Mouse (Mus musculus): ENCODE data around the gene Cyp2u1. TPM values are rescaled to one million over a fixed set of nuclear protein-coding genes. Genes with fewer than 3 reads are reported as not detected.

Cyp2u1 gene
- polyA plus RNA-seq, 1 experiment from 2014 or later = 0.23 TPM

DNA sequence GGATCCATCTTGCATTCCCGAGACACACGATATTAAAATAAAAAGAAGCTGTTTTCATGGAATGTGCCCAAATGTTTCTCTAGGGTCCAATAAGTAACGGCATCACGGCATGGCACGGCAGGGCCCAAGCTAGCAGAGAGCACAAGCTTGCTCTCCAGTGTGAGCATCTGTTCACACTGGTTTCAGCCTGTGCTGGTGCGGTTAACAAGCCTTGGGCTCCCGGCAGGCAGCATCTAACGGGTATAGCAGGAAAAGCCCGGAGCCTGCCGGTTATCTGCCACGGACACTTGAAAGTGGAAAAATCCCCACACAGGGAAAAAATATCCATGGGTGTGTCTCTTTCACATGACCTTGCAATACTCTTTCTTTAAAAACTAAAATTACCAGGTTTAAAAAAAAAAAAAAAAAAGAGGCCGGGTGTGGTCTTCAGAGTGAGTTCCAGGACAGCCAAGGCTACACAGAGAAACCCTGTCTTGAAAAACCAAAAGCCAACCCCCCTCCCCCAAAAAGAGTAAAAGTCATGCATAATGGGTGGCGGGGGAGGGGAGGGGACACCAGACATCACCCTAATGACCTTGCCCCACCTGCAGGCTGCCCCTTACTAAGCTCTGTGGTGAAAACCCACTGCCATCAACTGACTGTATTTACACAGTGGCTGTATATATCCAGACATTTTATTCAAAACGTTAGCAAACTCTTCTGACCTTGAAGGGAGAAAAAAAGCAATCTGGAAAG, 19.2 kb upstream of the Cyp2u1 start:
- Histone ChIP-seq H3K36me3 (ENCODE audit: inconsistent target) (no peaks in the 10 kb centered on the region), H3K4me3 (ENCODE audit: inconsistent target) (no peak overlapping the region), H3K27ac (no peak overlapping the region), H3K79me2 (ENCODE audit: inconsistent target) (no peaks in the 10 kb centered on the region)
- WGBS (ENCODE audit: missing documents) = 94% methylated on average over 14 of the region's 14 CpGs

DNA sequence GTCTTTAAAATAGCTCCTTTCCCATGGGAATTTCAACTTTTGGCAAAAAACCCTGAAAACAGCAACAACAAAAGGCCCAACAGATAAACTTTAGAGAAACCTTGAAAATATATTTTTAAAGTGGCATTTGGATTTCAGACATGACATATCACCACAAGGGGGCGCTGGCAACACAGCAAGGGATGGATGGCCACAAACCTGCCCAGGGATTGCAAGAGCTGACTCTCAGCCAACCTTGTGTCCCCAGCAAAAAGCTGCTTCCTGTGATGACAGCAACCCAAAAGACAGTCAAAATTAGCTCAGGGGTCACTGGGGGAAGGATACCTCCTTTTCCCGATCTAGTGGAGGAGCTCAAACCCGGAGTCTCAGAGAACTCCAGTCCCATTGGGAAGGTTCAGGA, 17.2 kb upstream of the Cyp2u1 start:
- 12% methylated on average over 3 of the region's 3 CpGs for WGBS (ENCODE audit: missing documents)
- Histone ChIP-seq H3K4me3 (ENCODE audit: inconsistent target) (no peak overlapping the region), H3K36me3 (ENCODE audit: inconsistent target) (no peaks in the 10 kb centered on the region), H3K27ac (no peak overlapping the region), H3K79me2 (ENCODE audit: inconsistent target) (no peaks in the 10 kb centered on the region)

DNA sequence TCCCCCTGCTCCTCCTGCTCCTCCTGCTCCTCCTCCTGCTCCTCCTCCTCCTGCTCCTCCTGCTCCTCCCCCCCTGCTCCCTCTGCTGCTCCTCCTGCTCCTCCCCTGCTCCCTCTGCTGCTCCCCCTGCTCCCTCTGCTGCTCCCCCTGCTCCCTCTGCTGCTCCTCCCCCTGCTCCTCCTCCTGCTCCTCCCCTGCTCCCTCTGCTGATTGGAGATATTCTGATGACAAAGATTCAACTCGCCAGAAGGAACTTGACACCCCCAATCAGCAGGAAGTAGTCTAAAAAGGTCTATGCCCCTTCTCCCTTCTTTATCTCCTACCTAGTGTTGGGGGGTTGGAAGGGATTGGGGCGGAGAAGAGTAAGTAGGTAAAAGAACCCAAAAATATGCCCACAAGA, 15.2 kb upstream of the Cyp2u1 start:
- no peak overlapping the region for H3K27ac ChIP-seq
- no peaks in the 10 kb centered on the region for H3K79me2 ChIP-seq (ENCODE audit: inconsistent target)
- WGBS (ENCODE audit: missing documents) = 68% methylated on average over 2 of the region's 2 CpGs
- H3K36me3 ChIP-seq (ENCODE audit: inconsistent target) = no peaks in the 10 kb centered on the region
- no peak overlapping the region for H3K4me3 ChIP-seq (ENCODE audit: inconsistent target)

DNA sequence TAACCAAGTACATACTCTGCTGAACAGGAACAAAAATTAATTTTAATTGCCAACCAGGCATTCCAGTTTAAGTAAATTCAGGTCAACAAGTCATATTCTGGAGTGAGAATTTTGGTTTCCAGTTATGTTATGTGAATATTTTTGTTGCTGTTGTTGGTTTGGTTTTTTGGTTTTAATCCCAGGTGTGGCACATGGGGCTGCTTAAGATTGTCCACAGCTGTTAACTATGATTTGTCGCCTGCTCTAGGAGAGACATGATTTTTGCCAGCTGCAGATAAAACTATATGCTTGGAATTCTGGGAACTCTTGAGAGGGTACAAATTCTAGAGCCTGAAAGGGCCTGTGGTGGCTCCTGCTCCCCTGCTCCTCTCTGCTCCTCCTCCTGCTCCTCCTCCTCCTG, 14.1 kb upstream of the Cyp2u1 start:
- H3K4me3 ChIP-seq (ENCODE audit: inconsistent target) = no peak overlapping the region

DNA sequence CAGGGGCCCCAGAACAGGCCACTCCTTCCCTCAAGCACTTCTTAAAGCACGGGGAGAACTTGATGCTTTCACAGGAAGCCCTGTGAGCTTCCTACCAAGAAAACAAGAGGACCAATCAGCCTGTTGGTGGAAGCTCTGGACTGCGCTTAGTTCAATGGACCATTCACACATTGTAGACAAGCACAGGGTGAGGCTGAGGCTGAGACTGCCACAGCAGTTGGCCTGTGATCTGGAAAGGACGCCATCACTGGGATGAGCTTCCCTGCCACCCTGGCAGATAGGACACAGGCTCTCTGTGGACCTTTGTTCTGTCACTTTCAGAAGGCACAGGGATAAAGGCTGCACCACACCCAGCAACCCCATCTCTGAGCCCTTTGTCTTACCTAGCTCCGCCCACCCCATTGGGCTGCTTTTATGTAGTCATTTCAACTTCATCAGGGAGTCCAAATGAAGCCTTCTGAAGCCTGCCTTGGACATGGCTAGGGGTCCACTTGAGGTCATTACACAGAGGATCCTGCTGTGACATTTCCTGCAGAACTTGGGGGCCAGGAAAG, 13.0 kb upstream of the Cyp2u1 start:
- no peak overlapping the region for H3K4me3 ChIP-seq (ENCODE audit: inconsistent target)
- no peaks in the 10 kb centered on the region for H3K79me2 ChIP-seq (ENCODE audit: inconsistent target)
- H3K27ac ChIP-seq = no peak overlapping the region
- no peaks in the 10 kb centered on the region for H3K36me3 ChIP-seq (ENCODE audit: inconsistent target)
- whole genome bisulfite sequencing (ENCODE audit: missing documents) = 69% methylated on average over 4 of the region's 4 CpGs

More for the DNA sequence above, 14.1 kb upstream of the Cyp2u1 start:
- Histone ChIP-seq H3K79me2 (ENCODE audit: inconsistent target) (no peaks in the 10 kb centered on the region), H3K27ac (no peak overlapping the region), H3K36me3 (ENCODE audit: inconsistent target) (no peaks in the 10 kb centered on the region)
- 92% methylated on average over 1 of the region's 1 CpGs for WGBS (ENCODE audit: missing documents)

DNA sequence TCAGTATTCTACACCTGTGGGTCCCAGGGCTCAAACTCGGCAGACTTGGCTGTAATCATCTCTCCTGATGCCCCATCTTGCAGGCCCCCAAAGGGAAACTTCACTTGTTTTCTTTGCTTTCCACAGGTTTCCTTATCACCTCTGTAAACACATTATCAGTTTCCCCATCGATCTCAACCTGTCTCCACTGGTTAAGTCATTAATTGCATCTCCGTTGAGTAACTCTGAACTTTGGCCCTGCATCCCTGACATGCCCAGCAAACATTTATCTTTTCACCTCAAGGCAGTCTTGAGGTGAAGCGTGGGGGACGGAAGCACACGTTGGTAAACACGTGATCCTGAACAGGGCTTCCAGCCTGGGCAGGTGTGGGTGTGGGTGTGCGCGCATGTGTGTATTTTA, 9.3 kb upstream of the Cyp2u1 start:
- H3K36me3 ChIP-seq (ENCODE audit: inconsistent target) = no peaks in the 10 kb centered on the region
- no peak overlapping the region for H3K27ac ChIP-seq
- 93% methylated on average over 9 of the region's 9 CpGs for WGBS (ENCODE audit: missing documents)
- H3K4me3 ChIP-seq (ENCODE audit: inconsistent target) = no peak overlapping the region
- no peaks in the 10 kb centered on the region for H3K79me2 ChIP-seq (ENCODE audit: inconsistent target)

DNA sequence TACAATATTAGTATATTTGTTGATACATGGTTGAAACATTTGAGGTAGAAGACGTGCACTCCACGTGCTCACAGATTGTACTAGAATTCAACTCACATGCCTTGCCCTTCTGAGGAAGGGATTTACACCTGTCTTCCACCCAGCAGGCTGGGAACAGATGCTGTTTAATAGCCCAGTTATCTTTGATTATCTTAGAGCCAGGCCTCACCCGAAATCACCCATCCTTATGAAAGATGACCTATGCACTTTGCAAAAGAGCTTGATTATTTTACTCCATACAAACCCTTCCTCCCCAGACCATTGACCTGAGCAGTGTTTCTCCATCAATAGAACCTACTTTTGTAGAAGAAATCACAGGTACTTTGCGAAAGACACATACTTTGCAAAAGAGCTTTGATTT, 7.5 kb upstream of the Cyp2u1 start:
- WGBS (ENCODE audit: missing documents) = 94% methylated on average over 4 of the region's 4 CpGs
- Histone ChIP-seq H3K36me3 (ENCODE audit: inconsistent target) (no peaks in the 10 kb centered on the region), H3K79me2 (ENCODE audit: inconsistent target) (no peaks in the 10 kb centered on the region), H3K4me3 (ENCODE audit: inconsistent target) (no peak overlapping the region), H3K27ac (no peak overlapping the region)

DNA sequence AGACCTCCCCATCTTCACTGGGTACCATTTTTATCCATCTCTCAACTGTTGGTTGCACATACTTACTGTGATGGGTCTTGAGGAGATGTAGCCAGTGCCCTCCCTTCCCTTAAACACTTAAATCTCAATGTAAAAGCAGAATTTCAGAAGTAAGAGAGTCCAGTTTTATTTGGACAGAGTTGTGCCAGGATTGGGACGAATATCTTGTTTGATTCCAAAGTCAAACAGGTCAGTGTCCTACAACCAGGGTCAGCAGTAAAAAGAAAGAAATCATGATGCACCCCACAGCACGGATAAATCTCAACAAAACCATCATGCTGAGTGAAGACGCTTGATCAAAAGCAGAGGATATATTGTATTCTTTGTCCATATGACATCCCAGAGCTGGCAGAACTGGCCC, 4.8 kb upstream of the Cyp2u1 start:
- WGBS (ENCODE audit: missing documents) = 88% methylated on average over 3 of the region's 3 CpGs

DNA sequence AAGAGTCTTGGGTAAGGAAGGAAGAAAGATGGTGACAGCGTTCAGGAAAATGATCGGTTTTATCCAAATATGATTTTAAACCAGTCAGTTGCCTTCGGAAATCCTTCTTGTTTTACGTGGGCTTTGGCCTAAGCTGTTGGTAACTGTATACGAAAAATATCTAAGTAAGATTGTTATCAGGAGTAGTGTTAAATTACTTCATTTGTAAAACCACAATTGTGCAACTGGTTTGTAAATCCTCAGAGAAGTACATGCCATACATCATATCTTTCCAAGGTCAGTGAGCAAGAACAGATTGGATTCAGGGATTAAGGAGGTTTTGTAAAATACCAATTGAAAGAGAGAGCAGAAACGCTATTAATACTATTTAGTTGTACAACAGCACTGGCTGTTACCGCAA, 3.2 kb upstream of the Cyp2u1 start:
- Histone ChIP-seq H3K27ac (no peak overlapping the region), H3K79me2 (ENCODE audit: inconsistent target) (no peaks in the 10 kb centered on the region), H3K36me3 (ENCODE audit: inconsistent target) (no peaks in the 10 kb centered on the region), H3K4me3 (ENCODE audit: inconsistent target) (no peak overlapping the region)
- WGBS (ENCODE audit: missing documents) = 87% methylated on average over 7 of the region's 7 CpGs

More for the DNA sequence above, 4.8 kb upstream of the Cyp2u1 start:
- Histone ChIP-seq H3K27ac (no peak overlapping the region), H3K79me2 (ENCODE audit: inconsistent target) (no peaks in the 10 kb centered on the region), H3K4me3 (ENCODE audit: inconsistent target) (no peak overlapping the region), H3K36me3 (ENCODE audit: inconsistent target) (no peaks in the 10 kb centered on the region)

DNA sequence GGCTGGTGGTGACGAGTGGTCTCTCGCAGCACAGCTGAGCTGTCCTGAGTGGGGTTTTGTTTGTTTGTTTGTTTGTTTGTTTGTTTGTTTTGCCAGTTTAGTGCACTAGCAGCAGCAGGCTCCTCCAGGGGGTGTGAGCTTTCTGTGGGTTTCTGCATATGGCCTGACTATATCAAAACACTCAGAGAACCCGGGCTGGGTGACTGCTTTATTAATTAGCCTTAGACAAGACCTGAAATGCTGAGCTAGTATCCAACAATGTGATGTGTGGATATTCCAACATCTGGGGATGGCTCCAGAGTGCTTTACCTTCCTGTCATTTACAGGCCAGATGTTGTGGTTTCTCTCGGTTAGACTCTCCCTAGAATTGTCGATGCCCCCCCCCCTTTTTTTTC, 290 bp upstream of the Cyp2u1 start:
- Histone ChIP-seq H3K79me2 (ENCODE audit: inconsistent target) (no peaks in the 10 kb centered on the region), H3K4me3 (ENCODE audit: inconsistent target) (peak overlapping the region; percentile 20; the same call in 1 of the 2 replicates), H3K27ac (no peak overlapping the region), H3K36me3 (ENCODE audit: inconsistent target) (no peaks in the 10 kb centered on the region)
- 7% methylated on average over 5 of the region's 5 CpGs for WGBS (ENCODE audit: missing documents)

DNA sequence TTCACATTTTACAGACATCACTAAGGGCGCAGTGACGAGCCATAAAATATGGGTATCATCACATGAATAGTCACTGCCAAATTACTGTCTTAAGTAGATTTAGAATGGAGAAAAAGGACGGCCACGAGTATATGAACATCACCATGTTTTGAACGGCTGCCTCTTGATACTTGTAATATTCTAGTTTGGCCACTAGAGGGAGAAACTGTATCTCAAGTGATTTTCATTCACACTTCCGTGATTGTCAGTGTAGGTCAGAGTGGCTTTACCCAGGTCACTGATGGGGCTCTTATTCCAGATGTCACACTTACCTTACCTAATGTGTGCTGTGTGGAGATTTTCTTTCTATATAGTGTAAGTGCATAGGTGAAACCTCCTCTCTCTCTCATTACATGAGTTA, 3.1 kb downstream of the Cyp2u1 start:
- no peak overlapping the region for H3K4me3 ChIP-seq (ENCODE audit: inconsistent target)
- 17% methylated on average over 6 of the region's 6 CpGs for WGBS (ENCODE audit: missing documents)
- H3K36me3 ChIP-seq (ENCODE audit: inconsistent target) = no peaks in the 10 kb centered on the region
- H3K79me2 ChIP-seq (ENCODE audit: inconsistent target) = no peaks in the 10 kb centered on the region
- no peak overlapping the region for H3K27ac ChIP-seq

DNA sequence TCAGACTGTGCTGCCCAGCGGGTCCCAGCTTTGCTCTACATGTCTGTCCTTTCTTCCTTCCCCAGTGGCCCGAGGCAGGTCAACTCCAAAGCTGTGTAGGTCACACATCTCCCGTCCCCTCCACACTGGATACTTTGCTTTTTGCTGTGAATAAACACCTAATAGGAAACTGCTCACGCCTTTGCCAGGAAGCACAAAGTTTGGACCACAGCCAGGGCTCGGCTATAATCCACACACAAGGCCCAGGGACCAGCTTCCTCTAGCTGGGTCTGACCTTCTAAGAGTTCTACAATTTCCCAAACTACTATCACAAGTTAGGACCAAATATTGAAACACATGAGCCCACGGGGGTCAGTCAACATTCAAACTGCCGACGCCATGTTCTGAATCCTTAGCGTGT, 3.9 kb downstream of the Cyp2u1 start:
- H3K4me3 ChIP-seq (ENCODE audit: inconsistent target) = no peak overlapping the region
- H3K79me2 ChIP-seq (ENCODE audit: inconsistent target) = no peaks in the 10 kb centered on the region
- WGBS (ENCODE audit: missing documents) = 87% methylated on average over 9 of the region's 9 CpGs
- H3K36me3 ChIP-seq (ENCODE audit: inconsistent target) = no peaks in the 10 kb centered on the region
- no peak overlapping the region for H3K27ac ChIP-seq

DNA sequence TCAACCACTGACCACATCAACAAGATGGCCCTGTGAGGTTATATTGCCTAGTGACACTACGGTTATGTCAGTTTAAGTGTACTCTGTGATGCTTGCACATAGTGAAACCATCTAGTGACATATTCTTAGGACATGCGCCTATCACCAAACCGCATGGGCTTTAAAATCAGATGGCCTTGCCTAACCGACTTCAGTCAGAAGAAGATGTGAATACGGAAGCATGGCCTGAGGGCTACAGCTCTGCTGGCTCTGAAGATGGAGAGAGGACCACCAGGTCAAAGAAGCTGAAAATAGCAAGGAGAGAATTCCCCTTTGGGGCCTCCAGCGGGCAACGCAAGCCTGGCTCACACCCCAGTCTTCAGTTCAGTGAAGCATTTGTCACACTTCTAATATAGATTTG, 6.1 kb downstream of the Cyp2u1 start:
- H3K4me3 ChIP-seq (ENCODE audit: inconsistent target) = no peak overlapping the region
- no peaks in the 10 kb centered on the region for H3K36me3 ChIP-seq (ENCODE audit: inconsistent target)
- H3K27ac ChIP-seq = no peak overlapping the region
- 94% methylated on average over 7 of the region's 7 CpGs for WGBS (ENCODE audit: missing documents)
- no peaks in the 10 kb centered on the region for H3K79me2 ChIP-seq (ENCODE audit: inconsistent target)

DNA sequence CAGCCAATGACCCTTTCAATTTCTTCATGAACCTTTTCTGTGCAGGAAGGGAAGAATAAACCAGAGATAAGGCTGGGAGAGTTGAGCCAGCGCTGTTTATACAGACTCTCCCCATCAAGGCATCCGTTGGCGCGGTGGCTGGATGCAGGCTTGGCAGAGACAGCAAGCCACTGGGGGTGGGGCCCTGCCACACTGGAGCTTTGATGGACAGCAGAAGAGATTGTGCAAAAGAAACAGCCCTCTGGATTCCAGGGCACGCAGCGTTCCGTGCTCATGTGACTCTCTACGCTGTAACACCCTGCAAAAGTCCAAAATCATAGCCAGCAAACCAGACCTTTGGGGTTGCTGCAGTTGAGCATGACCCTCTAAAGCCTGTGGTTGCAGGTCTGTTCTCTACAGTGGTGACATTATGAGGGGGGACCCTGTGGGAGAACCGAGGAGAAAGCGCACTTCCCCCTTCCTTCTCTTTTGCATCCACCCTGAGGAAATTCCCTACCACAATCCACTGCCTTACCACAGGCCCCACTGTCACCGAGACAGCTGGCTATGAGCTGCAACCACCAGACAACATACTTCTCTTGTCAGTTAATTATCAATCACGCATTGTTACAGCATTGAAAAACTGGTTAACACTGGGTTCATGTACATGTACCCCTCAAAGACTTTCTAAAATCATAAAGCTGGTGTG, 7.4 kb downstream of the Cyp2u1 start:
- no peak overlapping the region for H3K27ac ChIP-seq
- H3K36me3 ChIP-seq (ENCODE audit: inconsistent target) = no peaks in the 10 kb centered on the region
- 45% methylated on average over 12 of the region's 12 CpGs for WGBS (ENCODE audit: missing documents)
- no peak overlapping the region for H3K4me3 ChIP-seq (ENCODE audit: inconsistent target)
- no peaks in the 10 kb centered on the region for H3K79me2 ChIP-seq (ENCODE audit: inconsistent target)

DNA sequence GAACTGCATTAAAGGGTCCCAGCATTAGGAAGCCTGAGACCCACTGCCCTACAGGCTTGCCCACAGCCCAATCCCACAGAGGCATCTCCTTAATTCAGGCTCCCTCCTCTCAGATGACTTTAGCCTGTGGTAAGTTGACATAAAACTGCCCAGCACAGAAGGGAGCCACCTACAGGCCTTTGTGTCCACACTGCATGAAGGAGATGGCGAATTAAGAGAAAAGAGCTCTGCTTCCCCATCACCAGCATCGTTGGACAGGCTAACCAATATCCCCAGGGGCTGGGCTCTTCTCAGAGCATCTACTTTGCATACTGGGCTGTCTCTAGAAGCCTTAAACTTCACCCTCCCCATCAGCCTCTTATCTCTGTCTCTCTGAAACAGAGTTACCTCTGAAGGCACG, 8.5 kb downstream of the Cyp2u1 start:
- Histone ChIP-seq H3K79me2 (ENCODE audit: inconsistent target) (no peaks in the 10 kb centered on the region), H3K4me3 (ENCODE audit: inconsistent target) (no peak overlapping the region), H3K27ac (no peak overlapping the region), H3K36me3 (ENCODE audit: inconsistent target) (no peaks in the 10 kb centered on the region)
- WGBS (ENCODE audit: missing documents) = 73% methylated on average over 3 of the region's 3 CpGs

Data from macrophage (primary cell).